Mouse (Mus musculus) testis, postnatal 10 days (tissue): ENCODE measurements around the gene Disp1.

Experiments
- DNase-seq: peaks from one replicate; pipeline ENCODE4 v3.0.0; 2021; ENCODE audit warnings: low spot score

The Disp1 gene

GRCm38 (mm10) chr1:183220796-183221718 lies at the start of gene Disp1:
TSS of gene Disp1 (minus strand) at chr1:183221522.
- peak; percentile 83 for DNase-seq

GRCm38 (mm10) chr1:183267666-183268065 lies 46.3 kb upstream of the Disp1 start:
- DNase-seq, result no peak

GRCm38 (mm10) chr1:183265921-183266467 lies 44.7 kb upstream of the Disp1 start:
- DNase-seq, result no peak

- DNase-seq, result no peak
Observed at GRCm38 (mm10) chr1:183264145-183265008, 43.1 kb upstream of the Disp1 start.

GRCm38 (mm10) chr1:183252574-183252973 lies 31.3 kb upstream of the Disp1 start:
- no peak for DNase-seq

GRCm38 (mm10) chr1:183251818-183252217 lies 30.5 kb upstream of the Disp1 start:
- no peak for DNase-seq

- no peak for DNase-seq
Observed at GRCm38 (mm10) chr1:183250612-183251011, 29.3 kb upstream of the Disp1 start.

- DNase-seq, result no peak
Observed at GRCm38 (mm10) chr1:183248144-183248543, 26.8 kb upstream of the Disp1 start.

- DNase-seq, result no peak
Observed at GRCm38 (mm10) chr1:183243293-183243692, 22.0 kb upstream of the Disp1 start.

- no peak for DNase-seq
Observed at GRCm38 (mm10) chr1:183237901-183238300, 16.6 kb upstream of the Disp1 start.

- DNase-seq, result no peak
Observed at GRCm38 (mm10) chr1:183236460-183236859, 15.1 kb upstream of the Disp1 start.

GRCm38 (mm10) chr1:183233679-183234174 lies 12.4 kb upstream of the Disp1 start:
- no peak for DNase-seq

GRCm38 (mm10) chr1:183232985-183233678 lies 11.8 kb upstream of the Disp1 start:
- DNase-seq, result no peak

GRCm38 (mm10) chr1:183227469-183227868 lies 6.1 kb upstream of the Disp1 start:
- no peak for DNase-seq

- DNase-seq, result no peak
Observed at GRCm38 (mm10) chr1:183219021-183219420, 2.3 kb downstream of the Disp1 start.

GRCm38 (mm10) chr1:183216691-183217090 lies 4.6 kb downstream of the Disp1 start:
- DNase-seq, result no peak

- no peak for DNase-seq
Observed at GRCm38 (mm10) chr1:183215706-183216105, 5.6 kb downstream of the Disp1 start.

- no peak for DNase-seq
Observed at GRCm38 (mm10) chr1:183213850-183214249, 7.5 kb downstream of the Disp1 start.

- DNase-seq, result peak; percentile 54
Observed at GRCm38 (mm10) chr1:183212757-183213211, 8.5 kb downstream of the Disp1 start.

- DNase-seq, result no peak
Observed at GRCm38 (mm10) chr1:183210115-183210514, 11.2 kb downstream of the Disp1 start.

GRCm38 (mm10) chr1:183207623-183208022 lies 13.7 kb downstream of the Disp1 start:
- no peak for DNase-seq

GRCm38 (mm10) chr1:183207141-183207540 lies 14.2 kb downstream of the Disp1 start:
- DNase-seq, result no peak
